Mouse (Mus musculus) megakaryocyte, adult 5-6 weeks (primary cell): ENCODE results near the gene Adamtsl4. TPM values are rescaled to one million over a fixed set of nuclear protein-coding genes. Genes with fewer than 3 reads are reported as not detected.
"Not testable (repeated sequence)": the region's sequence is repeated elsewhere in the genome, so short reads cannot be mapped to it uniquely, and the experiment has no call there.

Experiments used
- ATAC-seq: 2 replicates; pipeline ENCODE4 v1.8.0; 2016; ENCODE audit warnings: mild to moderate bottlenecking, inconsistent platforms; ENCODE audit not compliant: poor library complexity, severe bottlenecking
- total RNA-seq, 2 experiments: library from RNA; stranded (forward) in 1 of 2; stranded (reverse) in 1 of 2; fragments of 153-499, 151-499 nt in 1 of 2; fragments of 221-1000, 200-1000 nt in 1 of 2; gene quantifications; 2 replicates each; pipeline versions ENCODE4 v1.2.3 to v1.2.4; 2015 to 2017

Gene Adamtsl4
- total RNA-seq, 2 experiments from 2014 or later, result 0.59 to 0.85 TPM

DNA sequence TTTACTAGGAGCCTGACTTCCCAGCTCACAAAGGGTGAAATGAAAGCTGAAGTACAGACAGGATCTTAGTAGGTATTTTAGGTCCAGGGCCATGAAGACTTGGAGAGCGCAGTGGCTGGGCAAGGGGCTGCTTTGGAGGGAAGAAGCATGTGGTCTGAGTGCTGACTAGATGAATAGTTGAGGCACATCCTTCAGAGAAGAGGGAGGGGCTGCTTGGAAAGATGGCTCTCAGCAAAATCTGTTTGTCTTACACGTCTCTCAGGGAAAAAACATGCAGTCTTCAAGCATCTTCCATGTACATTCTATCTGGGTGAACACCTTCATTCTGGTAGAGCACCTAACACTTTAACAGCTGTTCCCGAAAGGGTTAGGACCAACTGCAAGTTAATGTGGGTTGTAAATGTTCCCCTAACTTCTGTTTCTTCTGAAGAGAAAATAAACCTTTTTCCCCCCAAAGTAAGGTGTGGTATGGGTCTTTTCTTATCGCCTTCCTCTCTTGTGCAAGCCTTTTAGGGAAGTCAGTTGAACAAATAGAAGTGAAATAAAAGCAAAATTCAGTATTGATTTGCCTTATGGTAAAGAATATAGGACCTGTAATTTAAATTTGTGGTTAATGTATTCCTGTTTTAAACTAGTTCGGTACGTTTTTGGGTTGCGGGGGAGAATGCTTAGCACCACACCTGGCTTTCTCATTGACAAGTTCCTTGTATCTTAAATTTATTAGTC, 24.8 kb downstream of the Adamtsl4 start:
- ATAC-seq, result no peak

DNA sequence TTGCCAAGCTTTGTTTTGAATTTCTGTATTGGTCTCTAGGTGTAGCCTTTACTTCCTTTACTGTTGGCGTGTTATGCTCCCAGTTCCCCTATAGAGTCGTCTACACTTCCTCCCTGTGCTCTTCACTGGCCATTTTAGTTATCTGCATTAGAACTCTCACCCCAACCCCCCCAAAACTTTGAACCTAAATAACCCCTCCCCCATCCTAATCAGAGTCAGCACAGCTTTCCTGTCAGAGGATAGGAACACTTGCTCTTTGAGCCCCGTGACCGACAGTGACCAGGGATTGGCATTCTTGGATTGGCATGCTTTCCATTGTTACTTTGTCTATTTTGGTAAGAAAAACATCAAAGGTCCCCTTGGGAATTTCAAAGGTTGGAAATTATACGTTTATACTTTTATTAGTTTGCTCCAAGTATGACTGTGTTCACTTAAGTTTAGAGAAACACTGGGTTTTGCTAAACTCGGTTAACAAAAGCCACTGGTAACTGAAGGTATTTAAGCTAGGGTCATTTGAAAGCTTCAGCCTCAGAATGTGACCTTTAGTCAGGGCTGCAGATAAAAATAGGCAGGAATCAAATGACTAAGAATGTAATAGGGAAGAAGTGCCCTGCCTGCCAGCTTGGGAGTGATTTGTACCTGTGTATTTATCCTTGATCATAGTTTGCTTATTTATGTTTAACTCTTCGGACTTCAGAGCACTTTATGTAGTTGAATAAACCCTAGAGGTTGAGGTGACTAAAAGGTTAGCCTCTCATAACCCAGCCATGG, 25.6 kb downstream of the Adamtsl4 start:
- ATAC-seq, result no peak

DNA sequence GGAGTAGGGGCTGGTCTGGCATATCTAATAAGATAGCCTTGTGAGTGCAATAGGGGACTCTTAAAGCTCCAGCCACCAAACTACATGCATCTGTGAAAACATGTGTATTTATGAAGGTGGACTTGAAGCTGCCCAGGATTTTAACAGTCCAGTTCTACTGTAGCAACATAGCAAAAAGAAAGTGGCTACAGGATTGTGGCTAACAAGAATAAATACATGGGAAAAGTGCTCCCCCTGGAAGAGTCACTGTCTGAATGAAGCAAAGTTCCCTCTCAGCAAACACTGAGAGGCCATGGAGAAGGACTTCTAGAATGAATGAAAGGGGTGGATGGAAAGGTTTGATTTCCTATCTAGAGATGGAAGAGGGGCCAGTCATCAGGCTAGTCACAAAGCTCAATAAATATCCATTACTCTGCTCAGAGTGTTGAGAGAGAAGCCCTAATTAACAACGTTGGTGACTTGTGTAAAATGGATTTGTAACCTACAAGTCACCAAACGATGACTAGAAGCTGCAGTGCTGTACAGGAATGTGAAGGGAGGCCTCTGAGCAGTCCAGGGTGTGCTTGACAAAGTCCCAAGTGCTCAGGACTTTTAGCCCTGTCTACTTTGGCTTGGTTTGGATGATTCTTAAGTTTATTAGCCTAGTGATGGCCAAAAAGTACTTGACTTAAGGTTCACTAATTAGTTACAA, 26.8 kb downstream of the Adamtsl4 start:
- ATAC-seq, result no peak

DNA sequence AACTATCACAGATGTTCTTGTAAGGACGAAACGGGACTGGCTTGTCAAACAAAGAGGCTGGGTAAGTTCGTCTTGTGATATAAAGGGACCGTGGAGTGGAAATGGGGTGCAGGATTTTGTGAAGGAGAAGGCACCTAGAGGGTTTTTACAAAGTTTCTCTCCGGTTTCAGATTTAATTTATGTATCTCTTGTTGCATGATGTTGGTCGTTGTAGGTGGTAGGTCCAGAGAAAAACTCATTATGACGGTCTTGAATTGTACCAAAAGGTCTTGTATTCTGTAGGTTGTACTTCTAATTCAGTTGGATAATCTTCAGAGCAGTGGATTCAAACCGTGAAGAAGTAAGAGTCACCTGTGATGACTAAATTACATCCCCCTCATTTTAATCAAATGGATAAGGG, 27.8 kb downstream of the Adamtsl4 start:
- ATAC-seq, result no peak

DNA sequence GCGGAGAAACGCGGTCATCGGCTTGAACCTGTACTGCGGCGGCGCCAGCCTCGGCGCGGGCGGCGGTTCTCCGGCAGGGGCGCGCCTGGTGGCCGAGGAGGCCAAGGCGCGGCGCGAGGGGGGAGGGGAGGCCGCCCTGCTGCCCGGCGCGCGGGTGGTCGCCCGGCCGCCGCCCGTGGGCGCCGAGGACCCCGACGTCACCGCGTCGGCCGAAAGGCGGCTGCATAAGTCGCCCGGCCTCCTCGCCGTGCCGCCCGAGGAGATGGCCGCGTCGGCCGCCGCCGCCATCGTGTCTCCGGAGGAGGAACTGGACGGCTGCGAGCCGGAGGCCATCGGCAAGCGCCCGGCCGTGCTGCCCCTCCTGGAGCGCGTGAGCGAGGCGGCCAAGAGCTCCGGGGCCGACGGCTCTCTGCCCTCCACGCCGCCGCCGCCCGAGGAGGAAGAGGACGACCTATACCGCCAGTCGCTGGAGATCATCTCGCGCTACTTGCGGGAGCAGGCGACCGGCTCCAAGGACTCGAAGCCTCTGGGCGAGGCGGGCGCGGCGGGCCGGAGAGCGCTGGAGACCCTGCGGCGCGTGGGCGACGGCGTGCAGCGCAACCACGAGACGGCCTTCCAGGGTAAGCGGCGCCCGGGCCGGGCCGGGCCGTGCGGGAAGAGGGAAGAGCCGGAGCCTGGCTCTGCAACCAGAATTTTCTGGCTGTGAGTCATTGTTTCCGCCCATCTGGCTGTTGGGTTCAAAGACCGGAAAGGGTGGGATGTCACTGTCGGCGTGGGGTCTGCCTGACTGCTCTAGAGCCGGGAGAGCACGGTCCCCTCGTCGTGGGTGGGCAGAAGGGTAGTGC, 28.6 kb downstream of the Adamtsl4 start:
- peak; percentile 33 for ATAC-seq

DNA sequence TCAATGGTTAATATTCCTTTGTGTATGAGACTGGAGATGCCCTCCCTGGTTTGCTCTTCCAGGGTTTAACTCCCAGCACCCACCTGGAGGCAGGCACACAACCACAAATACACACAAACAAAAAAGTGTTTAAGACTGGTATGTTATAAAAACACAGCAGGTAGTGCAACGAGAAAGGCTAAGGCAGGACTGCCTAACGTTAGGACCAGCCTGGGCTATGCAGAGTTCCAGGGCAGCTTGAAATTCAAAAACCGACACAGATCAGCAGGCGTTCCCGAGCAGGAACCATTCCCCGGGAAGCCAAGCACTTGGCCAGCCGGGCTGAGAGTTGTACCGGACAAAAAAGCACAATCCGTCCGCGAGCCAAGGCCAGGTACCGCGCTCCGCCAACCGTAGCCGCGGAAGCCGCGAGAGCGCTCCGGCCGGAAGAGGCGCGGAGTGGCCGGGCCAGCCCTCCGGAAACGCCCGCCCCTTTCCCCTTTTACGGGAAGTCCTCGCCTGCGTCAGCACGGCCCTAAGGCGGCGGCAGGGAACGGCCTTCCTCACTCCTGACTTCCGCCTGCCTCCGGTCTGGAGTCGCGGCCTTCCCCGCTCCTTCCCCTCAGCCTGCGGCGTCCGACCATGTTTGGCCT, 29.4 kb downstream of the Adamtsl4 start, which contains the start of gene Mcl1:
Mcl1 (plus strand) TSS at position 553 of the 632 bp plus-strand sequence.
- peak; percentile 80 for ATAC-seq

DNA sequence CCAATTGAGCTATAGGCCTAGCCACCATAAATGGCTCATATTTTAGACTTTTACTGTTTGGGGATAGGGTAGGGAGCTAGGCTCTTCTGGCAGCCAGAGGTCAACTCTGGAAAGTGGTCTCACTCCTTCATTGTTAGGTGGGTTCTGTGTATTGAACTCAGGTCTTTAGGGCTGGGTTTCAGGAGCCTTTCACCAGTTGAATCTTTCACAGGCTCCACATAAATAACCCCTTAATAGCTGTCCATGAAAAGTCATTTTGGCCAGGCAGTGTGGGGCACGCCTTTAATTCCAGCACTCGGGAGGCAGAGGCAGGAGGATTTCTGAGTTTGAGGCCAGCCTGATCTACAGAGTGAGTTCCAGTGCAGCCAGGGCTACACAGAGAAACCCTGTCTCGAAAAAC, 30.0 kb downstream of the Adamtsl4 start:
- ATAC-seq, result no peak

DNA sequence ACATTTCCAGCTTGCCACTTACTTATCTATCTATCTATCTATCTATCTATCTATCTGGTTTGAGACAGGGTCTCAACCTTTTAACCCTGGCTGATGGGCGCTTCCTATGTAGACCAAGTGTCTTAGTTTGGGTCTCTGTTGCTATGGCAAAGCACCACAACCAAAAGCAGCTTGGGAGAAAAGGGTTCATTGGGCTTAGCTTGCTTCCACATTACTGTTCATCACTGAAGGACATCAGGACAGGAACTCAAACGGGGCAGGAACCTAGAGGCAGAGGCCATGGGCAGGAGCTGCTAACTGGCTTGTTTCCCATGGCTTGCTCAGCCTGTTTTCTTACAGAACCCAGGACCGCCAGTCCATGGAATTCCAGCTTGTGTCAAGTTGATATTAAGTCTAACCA, 30.6 kb downstream of the Adamtsl4 start:
- ATAC-seq, result no peak

DNA sequence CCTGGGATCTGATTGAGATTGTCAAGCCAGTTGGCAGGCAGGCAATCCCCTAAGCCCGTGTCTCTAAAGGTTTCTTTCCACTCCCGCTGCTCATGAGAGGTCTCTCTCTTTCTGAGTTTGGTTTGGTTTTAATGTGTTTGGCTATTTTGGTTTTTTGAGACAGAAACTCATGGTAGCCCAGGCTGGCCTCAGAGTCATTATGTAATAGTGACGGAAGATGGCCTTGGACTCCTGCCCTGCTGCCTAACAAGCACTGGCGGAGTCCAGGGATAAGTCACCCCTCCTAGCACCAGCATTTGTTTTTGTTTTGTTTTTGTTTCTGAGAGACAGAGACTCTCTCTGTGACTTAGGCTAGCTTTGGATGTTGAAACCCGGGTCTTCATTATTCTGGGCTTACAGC, 32.3 kb downstream of the Adamtsl4 start:
- ATAC-seq, result no peak

DNA sequence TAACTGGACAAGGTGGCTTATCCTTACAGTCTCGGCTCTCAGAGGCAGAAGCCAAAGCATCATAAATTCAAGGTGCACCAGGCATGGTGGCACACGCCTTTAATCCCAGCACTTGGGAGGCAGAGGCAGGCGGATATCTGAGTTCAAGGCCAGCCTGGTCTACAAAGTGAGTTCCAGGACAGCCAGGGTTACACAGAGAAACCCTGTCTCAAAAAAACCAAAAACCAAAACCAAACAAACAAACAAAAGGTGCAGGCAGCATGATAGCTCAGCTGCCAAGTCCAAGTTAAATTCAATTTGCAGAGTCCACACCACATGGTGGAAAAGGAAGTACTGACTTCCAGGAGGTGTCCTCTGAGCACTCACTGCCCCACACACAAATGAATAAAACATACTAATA, 33.3 kb downstream of the Adamtsl4 start:
- not testable (repeated sequence) for ATAC-seq

DNA sequence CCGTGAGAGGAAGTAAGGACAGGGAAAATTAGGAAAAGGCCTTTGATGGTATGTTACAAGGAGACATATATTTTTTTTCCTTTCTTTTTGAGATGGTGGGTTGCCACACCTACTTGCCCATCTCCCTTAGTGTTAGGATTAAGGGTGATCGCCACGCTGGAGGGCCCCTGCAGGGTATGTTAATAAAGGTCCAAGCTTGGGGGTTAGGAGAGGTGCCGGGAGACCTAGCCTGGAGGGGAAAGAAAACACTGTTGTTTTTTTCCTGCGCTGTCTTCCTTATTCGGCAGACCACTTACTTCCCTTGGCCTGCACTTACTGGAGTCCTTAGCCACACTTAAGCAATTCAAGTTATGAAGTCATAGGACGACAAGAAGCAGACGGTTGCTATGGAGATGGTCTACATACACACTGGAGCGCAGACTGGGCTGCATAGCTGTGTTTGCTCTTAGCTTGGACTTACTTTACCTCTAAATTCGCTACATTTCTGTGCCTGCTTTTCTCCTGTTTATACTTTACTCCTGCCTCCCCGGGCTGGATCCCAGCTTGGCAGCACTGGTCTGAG, 34.2 kb downstream of the Adamtsl4 start:
- ATAC-seq, result peak; percentile 37

DNA sequence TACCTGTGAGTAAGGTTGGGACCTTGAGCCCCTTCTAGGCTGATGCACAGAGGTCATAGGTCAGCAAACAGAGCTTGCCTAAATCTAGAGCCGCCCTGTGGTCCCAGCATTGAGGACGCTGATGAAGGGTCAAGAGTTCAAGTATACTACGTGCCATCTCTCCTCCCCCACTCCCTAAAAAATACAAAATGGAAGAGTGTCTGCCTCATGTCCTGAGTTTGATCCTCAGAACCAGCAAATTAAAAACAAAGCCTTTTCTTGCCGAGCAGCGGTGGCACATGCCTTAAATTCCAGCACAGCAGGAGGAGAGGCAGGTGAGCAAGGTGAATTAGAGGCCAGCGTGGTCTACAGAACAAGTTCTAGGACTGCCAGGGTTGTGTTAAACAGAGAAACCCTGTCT, 34.8 kb downstream of the Adamtsl4 start:
- ATAC-seq, result no peak

DNA sequence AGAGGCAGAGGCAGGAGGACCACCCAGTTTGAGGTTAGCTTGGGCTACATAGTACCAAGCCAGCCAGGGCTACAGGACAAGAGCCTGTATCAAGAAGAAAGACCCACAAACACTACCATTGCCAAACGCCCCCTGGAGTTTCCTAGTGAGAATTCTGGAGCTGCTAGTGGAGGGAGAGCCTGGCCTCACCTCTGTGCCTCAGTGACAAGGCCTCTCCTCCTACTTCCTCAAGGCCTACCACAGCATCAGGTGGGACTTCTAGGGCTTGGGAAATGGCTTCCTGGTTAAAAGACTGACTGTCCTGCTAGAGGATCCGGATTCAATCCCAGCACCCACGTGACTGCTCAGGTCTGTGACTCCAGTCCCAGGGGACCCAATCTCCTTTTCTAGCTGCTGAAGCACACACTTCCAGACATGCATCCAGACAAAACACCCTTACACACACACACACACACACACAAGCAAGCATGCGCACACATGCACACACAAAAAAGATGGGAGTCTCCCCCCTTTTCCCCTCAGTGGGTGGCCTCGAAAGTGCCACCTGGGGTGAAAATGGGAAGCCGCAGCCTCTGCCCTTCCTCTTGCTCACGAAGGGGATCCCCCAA, 35.4 kb downstream of the Adamtsl4 start:
- ATAC-seq, result peak; percentile 37

DNA sequence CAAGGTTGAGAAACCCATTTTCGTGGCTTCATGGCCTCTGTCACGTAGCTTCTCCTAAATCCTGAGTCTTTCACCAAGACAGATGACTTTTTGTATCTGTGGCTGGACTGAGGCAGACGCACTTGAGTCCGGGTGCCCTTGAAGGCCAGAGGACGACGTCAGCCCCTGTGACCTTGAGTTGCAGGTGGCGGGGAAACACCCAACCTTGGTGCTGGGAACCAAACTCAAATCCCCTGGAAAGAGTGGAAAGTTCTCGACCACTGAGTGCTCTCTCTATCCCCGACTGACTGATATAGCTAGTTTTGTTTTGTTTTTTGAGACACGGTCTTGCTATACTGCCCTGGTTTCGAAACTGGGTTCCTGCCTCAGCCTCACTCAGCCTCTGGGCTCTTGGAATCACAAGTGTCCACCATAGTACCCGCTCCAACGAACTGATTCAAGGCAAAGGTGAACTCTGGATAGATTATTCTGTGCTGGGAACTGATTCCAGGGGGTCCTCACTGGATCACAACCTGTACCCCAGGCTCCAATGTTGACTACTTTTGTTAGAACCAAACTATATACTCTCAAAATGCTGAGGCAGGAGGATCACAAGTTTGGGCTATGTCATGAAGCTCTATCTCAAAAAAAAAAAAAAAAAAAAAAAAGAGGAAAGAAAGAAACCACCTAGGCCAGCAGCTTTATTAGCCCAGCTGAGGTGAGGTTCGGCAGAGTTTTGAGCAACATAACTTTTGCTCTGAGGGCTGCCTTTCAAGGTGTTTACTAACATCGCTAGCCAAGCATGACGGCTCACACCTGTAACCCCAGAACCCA, 36.1 kb downstream of the Adamtsl4 start:
- ATAC-seq, result peak; percentile 37

DNA sequence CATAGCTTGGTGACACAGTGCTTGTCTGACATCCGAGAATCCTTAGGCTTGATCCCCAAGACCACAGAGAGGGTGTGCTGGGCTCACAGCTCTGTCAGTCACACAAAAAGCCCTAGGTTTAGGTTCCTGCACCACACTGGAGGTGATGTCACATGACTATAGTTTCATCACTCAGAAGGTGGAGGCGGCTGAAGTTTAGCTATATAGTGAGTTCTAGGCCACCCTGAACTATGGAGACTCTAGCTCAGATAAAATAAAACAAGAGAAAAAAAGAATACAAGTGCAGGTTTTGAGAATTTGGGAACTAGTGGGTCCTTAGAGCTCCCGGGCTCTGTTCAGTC, 36.7 kb downstream of the Adamtsl4 start:
- peak; percentile 21 for ATAC-seq

DNA sequence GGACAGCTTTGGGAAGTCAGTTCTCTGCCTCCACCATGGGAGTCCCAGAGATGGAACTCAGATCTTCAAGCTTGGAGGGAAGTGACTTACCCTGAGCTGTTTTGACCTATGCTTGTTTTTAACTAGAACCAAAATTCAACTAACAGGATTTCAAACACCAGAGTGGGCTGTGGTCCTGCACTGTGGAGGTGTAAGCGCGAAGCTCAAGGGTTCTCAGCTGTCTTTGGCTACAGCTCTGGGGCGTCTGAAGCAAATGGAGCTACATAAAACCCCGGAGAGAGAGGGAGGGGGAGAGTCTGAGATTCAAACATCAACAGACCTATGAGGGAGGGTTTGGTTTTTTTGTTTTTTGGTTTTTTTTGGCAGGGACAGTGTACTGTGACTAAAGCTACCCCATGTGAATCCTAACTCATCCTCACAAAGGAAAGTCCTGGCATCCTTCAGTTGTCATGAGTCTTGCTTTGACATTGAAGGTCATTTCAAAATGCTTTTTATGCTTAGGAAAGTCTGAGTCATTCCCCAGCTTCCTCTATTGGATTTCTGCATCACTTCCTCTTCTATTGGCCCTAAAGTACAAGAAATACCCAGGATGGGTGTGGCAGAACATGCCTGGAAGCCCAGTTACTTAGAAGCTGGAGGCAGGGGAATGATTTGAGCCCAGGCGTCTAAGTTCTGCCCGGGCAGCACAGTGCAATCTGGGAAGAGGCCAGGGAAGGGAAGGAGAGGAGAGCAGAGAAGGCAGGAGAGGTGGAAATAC, 37.3 kb downstream of the Adamtsl4 start:
- ATAC-seq, result peak; percentile 72

DNA sequence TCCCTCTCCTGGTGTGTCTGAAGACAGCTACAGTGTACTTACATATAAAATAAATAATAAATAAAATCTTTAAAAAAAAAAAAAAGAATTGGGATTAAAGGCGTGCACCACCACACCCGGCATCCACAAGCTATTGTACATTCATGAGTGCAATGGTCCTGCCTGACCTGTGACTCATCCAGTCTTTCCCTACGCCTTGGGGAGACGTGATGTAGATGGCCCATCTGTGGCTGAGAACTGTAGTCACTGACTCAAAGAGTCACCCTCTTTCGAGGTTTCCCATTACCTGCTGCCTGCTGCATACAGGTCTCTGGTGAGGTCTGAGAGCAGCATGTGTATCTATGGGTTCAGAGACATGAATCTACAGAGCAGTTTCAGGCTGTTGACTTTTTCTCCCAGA, 39.7 kb downstream of the Adamtsl4 start:
- no peak for ATAC-seq
